Mouse (Mus musculus) embryo, embryonic 9.5 days (tissue): ENCODE results near the gene Gm572.

Source experiments
- DNase-seq: peaks from one replicate; pipeline ENCODE4 v3.0.0-alpha.2; 2017; ENCODE audit errors: extremely low spot score

Gene Gm572

DNA sequence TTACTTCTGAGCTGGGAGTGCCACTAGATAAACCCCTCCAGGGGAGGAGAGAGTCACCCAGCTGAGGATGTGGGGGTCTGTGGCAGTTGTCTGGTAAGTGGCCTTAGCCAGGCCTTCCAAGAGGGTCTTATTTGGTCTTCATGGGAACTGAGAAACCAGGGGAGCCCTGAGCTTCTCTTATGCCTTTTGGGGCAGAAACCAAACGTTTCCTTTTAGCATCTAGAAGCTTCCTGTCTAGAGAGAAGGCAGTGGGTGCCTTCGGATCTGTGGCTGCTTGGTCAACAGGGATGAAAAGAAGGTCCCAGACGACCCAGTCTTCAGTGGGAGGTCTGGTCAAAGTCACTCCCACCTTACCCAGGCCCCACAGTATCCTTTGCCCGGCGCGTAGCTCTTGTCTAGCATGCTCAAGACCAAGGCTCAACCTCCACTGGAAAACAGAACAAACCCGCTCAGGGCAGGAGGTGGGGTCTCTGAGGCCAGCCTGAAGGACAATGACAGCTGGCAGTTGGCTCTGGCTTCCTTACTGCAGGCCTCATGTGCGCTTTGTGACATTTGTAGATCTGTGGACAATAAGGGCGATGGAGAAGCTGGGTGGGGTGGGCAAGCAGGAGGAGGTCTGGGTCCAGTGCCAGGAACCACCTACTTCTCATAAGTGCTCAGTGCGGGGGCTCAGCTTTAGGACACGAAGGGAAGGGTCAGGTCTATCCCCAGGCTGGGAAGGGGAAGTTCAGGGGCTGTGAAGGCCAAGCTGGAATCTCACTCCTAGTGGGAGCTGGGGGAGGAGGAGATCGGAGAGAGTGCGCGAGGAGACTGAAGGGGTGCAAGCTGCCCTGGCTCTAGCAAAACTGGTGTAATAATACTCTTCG is at the start of gene Gm572:
Gm572 (plus strand) TSS at position 27 of the 866 bp plus-strand sequence.
- no peak for DNase-seq

GRCm38 (mm10) chr4:148593996-148594395 is 49.1 kb upstream of the Gm572 start:
- DNase-seq: no peak

DNA sequence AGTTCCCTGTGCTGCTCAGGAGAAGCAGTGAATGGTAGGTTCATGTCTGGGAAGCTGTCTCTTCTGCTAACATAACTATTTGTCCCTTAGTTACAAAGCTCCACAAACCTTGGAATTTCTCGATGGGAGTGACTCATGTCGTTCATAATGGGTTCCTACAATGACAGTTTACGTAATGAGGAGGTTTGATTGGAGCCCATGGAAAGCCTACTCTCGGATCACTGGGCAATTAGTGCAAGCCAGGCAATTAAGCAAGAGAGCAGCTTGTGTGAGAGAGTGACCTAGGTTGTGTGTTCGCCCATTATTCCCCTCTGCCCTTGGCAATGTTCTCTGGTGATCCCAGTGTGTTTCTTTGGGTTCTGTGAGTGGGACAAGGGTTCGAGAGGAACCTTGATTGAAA is 47.2 kb upstream of the Gm572 start:
- no peak for DNase-seq

- no peak for DNase-seq
Measured at GRCm38 (mm10) chr4:148596731-148597130, 46.4 kb upstream of the Gm572 start.

GRCm38 (mm10) chr4:148598826-148599225 is 44.3 kb upstream of the Gm572 start:
- DNase-seq: no peak

DNA sequence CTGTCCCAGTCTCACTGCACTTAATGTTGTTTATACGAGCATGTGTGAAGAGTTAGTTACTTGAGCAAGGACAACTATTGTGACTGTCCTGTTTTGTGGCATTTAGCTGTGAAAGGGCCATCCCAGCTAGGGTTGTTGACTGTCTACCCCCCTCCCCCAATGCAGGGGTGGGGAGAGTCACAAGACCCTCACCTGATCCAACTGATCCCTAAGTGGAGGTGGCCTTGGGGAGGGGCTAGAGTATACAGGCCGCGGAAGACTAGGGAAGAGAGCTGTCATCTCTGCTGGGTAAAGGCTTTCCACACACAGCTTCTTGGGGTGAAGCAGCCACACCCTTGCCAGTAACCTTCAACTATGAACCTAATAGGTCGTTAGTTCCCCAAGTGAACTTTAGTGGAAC is 42.8 kb upstream of the Gm572 start:
- no peak for DNase-seq

DNA sequence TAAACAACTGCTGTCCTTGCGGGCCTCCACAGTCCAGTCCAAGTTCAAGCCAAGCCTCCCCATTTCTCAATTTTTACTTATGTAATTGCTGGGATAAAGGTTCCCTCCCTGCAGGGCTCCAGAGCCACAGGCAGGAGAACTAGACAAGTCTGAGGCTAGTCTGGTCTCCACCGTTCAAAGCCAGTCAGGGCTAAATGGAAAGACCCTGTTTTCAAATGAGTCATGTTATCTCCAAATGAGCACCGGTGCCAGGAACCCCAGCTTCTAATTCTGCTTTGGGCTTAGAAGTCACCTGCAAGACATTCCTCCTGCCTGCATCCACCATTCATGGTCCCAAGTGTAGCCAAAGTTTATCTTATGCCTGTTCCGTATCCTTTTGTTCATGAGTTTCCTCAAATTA is 41.2 kb upstream of the Gm572 start:
- no peak for DNase-seq

DNA sequence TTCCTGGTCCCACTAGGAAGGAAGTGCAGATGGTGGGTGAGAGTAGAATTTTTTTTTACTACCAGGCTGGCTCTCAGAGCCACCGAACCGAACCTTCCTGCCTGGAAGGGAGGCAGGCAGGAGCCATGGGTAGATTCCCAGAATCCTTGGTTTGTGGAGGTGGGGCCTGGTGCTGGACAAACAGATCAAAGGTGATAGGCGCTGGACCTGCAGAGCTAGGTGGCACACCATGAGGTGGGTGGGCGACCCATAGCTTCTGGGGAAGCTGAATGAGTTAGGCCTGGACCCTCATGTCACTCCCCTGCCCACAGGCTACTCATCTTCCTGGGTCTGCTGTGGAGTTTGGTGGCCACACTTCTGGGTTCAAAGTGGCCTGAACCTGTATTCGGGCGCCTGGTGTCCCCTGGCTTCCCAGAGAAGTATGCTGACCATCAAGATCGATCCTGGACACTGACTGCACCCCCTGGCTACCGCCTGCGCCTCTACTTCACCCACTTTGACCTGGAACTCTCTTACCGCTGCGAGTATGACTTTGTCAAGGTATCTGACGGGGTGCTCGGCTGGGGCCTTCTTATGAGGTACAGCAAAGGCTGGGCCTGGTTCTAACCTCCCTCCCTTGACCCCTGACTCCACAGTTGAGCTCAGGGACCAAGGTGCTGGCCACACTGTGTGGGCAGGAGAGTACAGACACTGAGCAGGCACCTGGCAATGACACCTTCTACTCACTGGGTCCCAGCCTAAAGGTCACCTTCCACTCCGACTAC is 40.6 kb upstream of the Gm572 start, which contains the start of gene Masp2:
Masp2 (plus strand) TSS at position 198 of the 764 bp plus-strand sequence.
- no peak for DNase-seq

DNA sequence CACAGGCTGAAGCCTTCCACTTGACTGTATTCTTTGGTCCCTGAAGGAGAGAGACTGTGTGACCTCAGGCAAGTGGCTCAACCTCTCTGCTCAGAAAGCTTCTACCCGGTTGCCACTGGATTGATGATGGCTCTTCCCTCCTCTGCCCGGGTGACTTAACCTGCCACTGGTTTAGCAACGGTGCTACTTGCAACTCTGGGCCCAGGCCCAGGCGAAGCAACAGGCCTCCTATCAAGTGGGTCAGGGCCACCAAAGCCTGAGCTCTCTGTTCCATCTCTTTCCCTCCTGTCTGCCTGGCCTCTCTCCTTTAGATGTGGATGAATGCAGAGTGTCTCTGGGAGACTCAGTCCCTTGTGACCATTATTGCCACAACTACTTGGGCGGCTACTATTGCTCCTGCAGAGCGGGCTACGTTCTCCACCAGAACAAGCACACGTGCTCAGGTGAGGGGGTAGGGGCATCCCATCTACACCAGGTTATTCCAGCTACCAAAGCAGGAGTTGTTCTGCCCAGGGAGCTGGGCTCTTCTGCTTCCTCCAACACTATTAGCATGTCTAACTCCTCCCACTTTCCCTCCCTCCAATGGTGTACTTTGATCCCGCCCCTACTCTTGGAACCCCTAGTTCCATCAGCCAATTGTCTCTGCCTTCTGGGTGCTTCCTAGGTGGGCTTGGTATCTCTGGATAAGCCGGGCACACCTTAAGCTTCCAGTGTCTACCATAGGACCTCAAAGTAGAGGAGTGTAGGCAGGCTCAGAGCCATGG is 39.6 kb upstream of the Gm572 start:
- DNase-seq: no peak

DNA sequence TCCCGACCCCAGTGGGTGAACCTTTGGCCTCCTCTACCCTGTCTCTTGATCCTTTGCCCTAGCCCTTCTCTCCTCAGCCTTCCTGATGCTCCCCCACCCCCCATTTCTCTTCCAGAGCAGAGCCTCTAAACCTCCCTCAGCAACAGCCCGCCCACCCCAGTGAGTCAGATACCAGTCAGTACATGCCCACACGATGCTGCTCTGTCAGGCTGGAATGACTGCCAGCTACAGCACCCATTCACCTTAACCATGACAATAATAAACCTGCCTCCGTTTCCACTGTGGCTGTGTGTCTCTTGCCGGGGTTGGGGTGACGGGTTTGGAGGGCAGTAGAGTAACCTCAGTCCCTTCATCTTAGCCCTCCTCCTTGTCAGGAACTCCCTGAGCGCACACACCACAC is 39.0 kb upstream of the Gm572 start:
- peak; percentile 1 for DNase-seq

GRCm38 (mm10) chr4:148604541-148605165 is 38.5 kb upstream of the Gm572 start:
- peak; percentile 52 for DNase-seq

- peak; percentile 57 for DNase-seq
Measured at GRCm38 (mm10) chr4:148607758-148608157, 35.4 kb upstream of the Gm572 start.

GRCm38 (mm10) chr4:148609805-148610204 is 33.3 kb upstream of the Gm572 start:
- DNase-seq: no peak

DNA sequence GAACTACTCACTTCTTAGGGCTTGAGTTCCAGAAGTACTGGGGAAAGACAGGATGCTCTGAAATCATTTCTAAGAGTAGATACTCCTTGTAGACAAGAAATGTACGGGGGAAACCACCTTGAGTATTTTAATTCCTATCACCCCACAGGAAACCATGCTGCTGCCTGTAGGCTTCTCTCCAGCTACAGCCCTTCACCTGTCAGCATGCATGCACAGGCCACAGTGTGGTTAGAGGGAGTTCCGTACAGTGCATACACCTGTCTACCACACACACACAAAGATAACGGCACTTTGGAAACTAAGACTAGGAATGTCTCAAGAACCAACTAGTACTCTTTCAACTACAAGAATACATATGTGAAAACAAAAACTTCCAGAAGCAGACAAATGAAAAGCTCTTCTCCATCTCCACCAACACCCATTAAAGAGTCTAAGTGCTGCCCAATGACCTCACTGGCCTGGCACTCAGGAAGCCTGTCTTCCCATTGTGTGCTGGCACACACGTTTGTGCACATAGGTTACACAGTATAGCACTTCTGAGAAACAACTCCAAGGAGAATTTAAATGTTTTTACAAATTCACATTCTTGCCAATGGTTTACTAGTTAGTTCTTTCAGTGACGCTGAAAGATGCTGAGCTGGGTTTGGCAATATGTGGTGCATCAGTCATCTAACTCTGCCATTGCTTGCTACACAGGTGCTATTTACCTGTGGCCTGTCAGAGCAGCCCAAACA is 32.3 kb upstream of the Gm572 start:
- no peak for DNase-seq

GRCm38 (mm10) chr4:148612557-148612956 is 30.6 kb upstream of the Gm572 start:
- no peak for DNase-seq

DNA sequence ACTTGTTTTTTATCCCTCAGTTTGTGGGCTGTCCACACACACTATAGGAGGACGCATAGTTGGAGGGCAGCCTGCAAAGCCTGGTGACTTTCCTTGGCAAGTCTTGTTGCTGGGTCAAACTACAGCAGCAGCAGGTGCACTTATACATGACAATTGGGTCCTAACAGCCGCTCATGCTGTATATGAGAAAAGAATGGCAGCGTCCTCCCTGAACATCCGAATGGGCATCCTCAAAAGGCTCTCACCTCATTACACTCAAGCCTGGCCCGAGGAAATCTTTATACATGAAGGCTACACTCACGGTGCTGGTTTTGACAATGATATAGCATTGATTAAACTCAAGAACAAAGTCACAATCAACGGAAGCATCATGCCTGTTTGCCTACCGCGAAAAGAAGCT is 29.4 kb upstream of the Gm572 start:
- DNase-seq: no peak

GRCm38 (mm10) chr4:148619805-148620204 is 23.3 kb upstream of the Gm572 start:
- DNase-seq: no peak

DNA sequence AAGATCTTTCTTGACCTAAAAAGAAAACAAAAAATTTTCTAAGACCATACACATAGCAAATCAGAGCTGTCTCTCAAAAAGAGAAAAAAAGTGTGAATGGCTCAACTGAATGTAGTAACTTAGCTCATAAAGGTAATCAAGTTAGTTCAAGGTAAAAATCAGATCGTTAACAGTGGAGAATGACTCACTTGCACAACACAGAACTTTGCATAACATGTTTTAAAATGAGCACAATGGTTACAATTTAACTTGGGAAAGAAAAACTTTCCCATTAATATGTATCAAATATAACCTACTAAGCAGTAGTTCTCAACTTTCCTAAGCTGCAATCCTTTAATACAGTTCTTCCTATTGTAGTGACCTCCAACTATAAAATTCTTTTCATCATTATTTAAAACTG is 22.4 kb upstream of the Gm572 start:
- DNase-seq: no peak

GRCm38 (mm10) chr4:148622485-148622884 is 20.6 kb upstream of the Gm572 start:
- DNase-seq: no peak

DNA sequence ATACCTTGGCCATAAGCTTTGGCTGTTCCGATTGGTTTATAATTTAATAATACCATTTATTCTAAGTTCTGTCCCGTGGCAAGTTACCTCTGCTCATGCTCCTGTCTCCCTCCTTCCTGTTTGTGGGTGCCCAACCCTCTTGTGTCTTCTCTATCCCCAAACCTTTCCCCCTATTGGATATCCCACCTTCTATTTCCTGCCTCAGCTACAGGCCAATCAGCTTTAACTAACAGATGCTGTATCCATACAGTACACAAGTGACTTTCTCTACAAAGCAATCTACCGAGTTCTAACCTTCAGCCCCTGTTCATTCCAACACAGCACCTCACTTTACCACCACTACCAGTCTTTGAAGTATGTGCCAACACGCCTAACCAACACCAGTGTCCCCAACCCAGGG is 19.5 kb upstream of the Gm572 start:
- DNase-seq: no peak

- DNase-seq: no peak
Measured at GRCm38 (mm10) chr4:148625010-148625409, 18.1 kb upstream of the Gm572 start.
